ENCODE assay signal across 20 mouse cellular contexts in genomic region chr10:117652930-117653778, GRCm38 (mm10).
"Had no signal": no experiment of that assay in that cellular context is flagged by ENCODE, and none has a peak within 500 bp of the region (broad histone marks: within the 10 kb centered on the region; RNA-seq: fewer than 3 reads in every experiment).

No protein-coding gene starts in this region.

- H3K4me1 ChIP-seq: heart, embryonic 10.5 days; heart, embryonic 12.5 days; hindbrain, embryonic 13.5 days; hindbrain, embryonic 15.5 days; limb, embryonic 13.5 days; limb, embryonic 15.5 days; liver, embryonic 12.5 days had no signal

- DNase-seq: gastrocnemius, postnatal 14 days; gastrocnemius, postnatal 36 days; heart, adult 11 months; heart, postnatal 10 days; heart, postnatal 36 days; kidney, adult 11 months; kidney, adult 8-10 months; kidney, postnatal 10 days; kidney, postnatal 25 days; layer of hippocampus, adult 9-11 months had no signal

- H3K27ac ChIP-seq: heart, embryonic 10.5 days; hindbrain, embryonic 13.5 days; hindbrain, embryonic 15.5 days; hindbrain, postnatal 0 days; left cerebral cortex, adult 2 months; limb, embryonic 13.5 days; limb, embryonic 15.5 days; liver, embryonic 12.5 days; liver, embryonic 14.5 days had no signal

- H3K27me3 ChIP-seq: heart, embryonic 12.5 days; hindbrain, embryonic 15.5 days; limb, embryonic 13.5 days; limb, embryonic 15.5 days; liver, embryonic 12.5 days had no signal

- H3K4me3 ChIP-seq: heart, embryonic 10.5 days; heart, embryonic 12.5 days; hindbrain, embryonic 13.5 days; hindbrain, embryonic 15.5 days; left cerebral cortex, adult 2 months; limb, embryonic 13.5 days; limb, embryonic 15.5 days; liver, embryonic 12.5 days had no signal

- H3K36me3 ChIP-seq: heart, embryonic 10.5 days; heart, embryonic 12.5 days; hindbrain, embryonic 13.5 days; hindbrain, embryonic 15.5 days; limb, embryonic 13.5 days; limb, embryonic 15.5 days; liver, embryonic 12.5 days had no signal
